In the genomic region with DNA sequence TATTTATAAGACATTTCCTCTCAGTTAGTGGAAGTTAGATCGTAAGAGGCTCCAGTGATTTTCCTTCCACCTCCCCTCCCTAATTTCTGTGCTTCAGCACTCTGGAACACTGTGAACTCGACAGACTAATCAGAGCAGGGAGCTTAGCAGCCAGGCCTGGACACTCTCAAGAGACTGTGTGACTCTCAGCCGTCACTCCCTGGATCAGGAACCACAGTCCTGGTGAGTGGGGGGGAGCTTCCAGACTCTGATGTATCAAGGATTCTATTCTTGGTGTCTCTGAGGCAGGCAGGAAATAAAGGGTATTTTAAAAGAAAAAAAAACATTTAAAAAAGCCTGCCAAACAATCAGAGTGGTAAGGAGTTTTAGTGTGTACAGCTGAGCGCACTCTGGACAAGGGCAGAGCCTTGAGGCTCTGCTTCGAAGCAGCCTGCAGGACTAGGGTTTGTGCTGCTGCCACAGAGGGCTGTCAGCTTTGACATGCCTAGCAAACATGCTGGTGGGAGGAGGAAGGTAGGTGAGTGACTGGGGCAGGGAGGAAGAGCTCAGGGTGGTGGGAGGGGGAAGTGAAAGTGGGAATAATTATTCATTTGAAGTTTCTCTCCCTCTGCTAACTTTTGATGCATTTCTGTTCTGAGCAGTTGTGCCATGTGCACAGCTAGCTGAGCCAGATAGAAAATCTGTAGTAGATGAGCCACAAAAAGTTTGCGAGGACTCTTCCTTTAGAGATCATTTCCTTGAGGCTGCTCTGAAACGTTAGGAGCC, we compare ENCODE assay signal across 8 mouse cellular contexts.
DNase-seq lines count a peak whose midpoint lies in the region; ATAC-seq lines count a peak whose summit lies in the region.

No protein-coding gene starts in this region.

- H3K4me3 ChIP-seq in heart, embryonic 14.5 days (ENCODE audit: control insufficient read depth in 1 of 2, insufficient read depth in 1 of 2, low read depth in 1 of 2, low read length in 2 of 2), result peak overlapping the region; percentile 10 to 19
- H3K4me3 ChIP-seq in liver, embryonic 16.5 days (ENCODE audit: low read depth, low read length), result no peak overlapping the region

- H3K9ac ChIP-seq in heart, embryonic 14.5 days (ENCODE audit: low read length), result peak overlapping the region; percentile 31
- H3K9ac ChIP-seq in liver, embryonic 16.5 days (ENCODE audit: low read depth, low read length), result no peak overlapping the region

- no peaks in the 10 kb centered on the region for H3K36me3 ChIP-seq in heart, embryonic 14.5 days (ENCODE audit: control insufficient read depth, insufficient read depth, low read length)
- H3K36me3 ChIP-seq in liver, embryonic 16.5 days (ENCODE audit: control insufficient read depth, insufficient read depth), result no peaks in the 10 kb centered on the region

- peak overlapping the region; percentile 97 to 99 for H3K27ac ChIP-seq in heart, embryonic 14.5 days (replicated peaks in 1 of 2; ENCODE audit: control insufficient read depth in 1 of 2, insufficient read depth in 1 of 2, low read depth in 2 of 2, low read length in 2 of 2)
- H3K27ac ChIP-seq in liver, embryonic 16.5 days (ENCODE audit: low read length), result peak overlapping the region; percentile 1

- H3K4me1 ChIP-seq in heart, embryonic 14.5 days (ENCODE audit: control insufficient read depth in 2 of 2, insufficient read depth in 2 of 2, low read length in 2 of 2), result peaks cover 11 to 24% of the 10 kb centered on the region in 2 experiments
- H3K4me1 ChIP-seq in liver, embryonic 16.5 days (ENCODE audit: control insufficient read depth, low read depth, low read length), result no peaks in the 10 kb centered on the region

- peak; percentile 16 to 43 for DNase-seq in right cerebral cortex, postnatal 36 days (ENCODE audit: low spot score in 2 of 2)
- DNase-seq in right cerebral cortex, postnatal 14 days, result no peak
- peak; percentile 34 for DNase-seq in fibroblast of lung, adult 2 months (ENCODE audit: low read depth)
- DNase-seq in kidney, postnatal 25 days, result peak; percentile 68 to 86
- peak; percentile 37 for DNase-seq in ovary, postnatal 36 days (ENCODE audit: low spot score)
- no peak for DNase-seq in thymus, postnatal 10 days (ENCODE audit: low spot score in 2 of 2)

- ATAC-seq in heart, embryonic 14.5 days (ENCODE audit: insufficient number of reproducible peaks, insufficient read depth, low FRiP score, low read depth), result peak; percentile 85
- 0 out of 2 replicates have a peak, but pooled peaks have one; percentile 51 for ATAC-seq in liver, embryonic 16.5 days (ENCODE audit: low read depth)

- no peaks in the 10 kb centered on the region for H3K9me3 ChIP-seq in heart, embryonic 14.5 days (ENCODE audit: control insufficient read depth, low read length)
- H3K9me3 ChIP-seq in liver, embryonic 16.5 days (replicated peaks; ENCODE audit: control insufficient read depth, low read length), result no peaks in the 10 kb centered on the region

- 8% methylated on average over 7 of the region's 7 CpGs for WGBS in heart, embryonic 14.5 days
- WGBS in liver, embryonic 16.5 days (ENCODE audit: insufficient replicate concordance), result 23% methylated on average over 7 of the region's 7 CpGs

- H3K4me2 ChIP-seq in heart, embryonic 14.5 days (ENCODE audit: low read length), result peak overlapping the region; percentile 64
- H3K4me2 ChIP-seq in liver, embryonic 16.5 days (ENCODE audit: low read depth, low read length), result 0 out of 2 replicates have a peak overlapping the region, but pooled peaks have one; percentile 20

- no peaks in the 10 kb centered on the region for H3K27me3 ChIP-seq in heart, embryonic 14.5 days (ENCODE audit: control insufficient read depth, insufficient read depth, low read length)
- no peaks in the 10 kb centered on the region for H3K27me3 ChIP-seq in liver, embryonic 16.5 days (ENCODE audit: control insufficient read depth, insufficient read depth, low read depth, low read length)

Comparison
In these comparisons a context has a peak if more than half of its experiments do, and no peak if none do; other contexts are left out.
1. DNase-seq: peak in right cerebral cortex, postnatal 36 days (2 of 2), fibroblast of lung, adult 2 months (single experiment), kidney, postnatal 25 days (2 of 2) and ovary, postnatal 36 days (single experiment); none in right cerebral cortex, postnatal 14 days (single experiment) and thymus, postnatal 10 days (0 of 2).